Mouse (Mus musculus): Measurements from ENCODE around the gene Pipox. TPM values are rescaled to one million over a fixed set of nuclear protein-coding genes. Genes with fewer than 3 reads are reported as not detected.

The Pipox gene
- total RNA-seq (2014; rRNA removed), result 3.8 and 6.8 TPM in 2 replicates
- 3.7 and 4.2 TPM in 2 replicates for polyA plus RNA-seq (2015; fragmentation: Nextera tagmentation; extraction: Ambion mirVana)

DNA sequence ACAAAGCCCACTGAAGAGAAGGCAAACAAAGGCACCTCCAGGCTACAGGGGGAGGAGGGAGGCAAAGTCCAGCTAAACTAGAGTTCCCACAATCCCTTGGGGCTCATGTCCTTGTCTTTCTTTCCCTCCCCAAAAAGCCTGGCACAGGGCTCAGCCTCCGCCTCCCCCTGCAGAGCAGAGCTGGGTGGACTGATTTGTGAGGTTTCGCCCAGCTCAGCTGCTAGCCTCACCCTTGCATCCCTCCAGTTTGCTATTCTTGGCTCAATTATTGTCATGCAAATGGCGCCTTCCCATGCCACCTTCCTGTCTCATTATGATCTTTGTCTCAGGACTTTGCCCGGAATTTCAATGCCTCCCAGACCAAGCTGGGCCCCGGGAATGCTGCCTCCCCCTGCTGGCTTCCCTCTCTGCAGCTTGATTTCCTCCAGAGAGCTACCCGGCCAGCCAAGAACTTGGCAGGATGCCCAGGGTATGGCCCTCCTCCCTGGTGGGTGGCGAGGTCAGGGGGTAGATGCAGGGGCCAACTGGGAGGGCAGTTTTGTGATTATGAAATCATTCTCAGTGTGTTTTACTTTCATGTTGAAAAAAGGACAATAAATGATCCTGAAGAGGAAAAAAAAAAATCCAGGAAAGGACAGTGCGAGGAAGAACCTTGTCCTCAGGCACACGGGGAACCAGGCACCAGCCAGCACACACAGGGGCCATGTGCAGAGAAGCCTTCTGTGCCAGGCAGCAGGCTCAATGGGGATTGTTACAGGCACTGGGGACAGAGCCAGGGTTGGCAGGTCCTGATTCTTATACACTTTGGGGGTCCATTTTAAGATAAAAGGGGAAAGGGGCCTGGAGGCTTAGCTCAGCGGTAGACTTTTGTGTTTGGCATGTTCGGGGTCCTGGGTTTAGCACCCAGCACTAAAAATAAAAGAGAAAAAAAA, at the start of gene Pipox:
Gene Pipox, minus strand, starts transcription at position 310 of the 932 bp plus-strand sequence.
- 9% methylated on average over 11 of the region's 11 CpGs for WGBS
- DNase-seq (peak; percentile 85), ATAC-seq (peak; percentile 83)
- Histone ChIP-seq H3K4me1 (ENCODE audit: insufficient read depth) (peaks cover 51% of the 10 kb centered on the region), H3K9me3 (ENCODE audit: low read length) (no peaks in the 10 kb centered on the region), H3K36me3 (ENCODE audit: insufficient read depth) (no peaks in the 10 kb centered on the region), H3K27ac (ENCODE audit: low read depth, low read length) (peak within 1 kb of the TSS; percentile 90), H3K4me2 (ENCODE audit: low read depth) (peak within 1 kb of the TSS; percentile 6; the same call in 1 of the 2 replicates), H3K27me3 (ENCODE audit: insufficient read depth, low read length) (no peaks in the 10 kb centered on the region), H3K9ac (no peak within 1 kb of the TSS), H3K4me3 (ENCODE audit: low read depth, low read length) (no peak within 1 kb of the TSS)
- peak; percentile 66 for TF ChIP-seq CTCF (IDR thresholded peaks at IDR 0.05; ENCODE audit: low read depth)

DNA sequence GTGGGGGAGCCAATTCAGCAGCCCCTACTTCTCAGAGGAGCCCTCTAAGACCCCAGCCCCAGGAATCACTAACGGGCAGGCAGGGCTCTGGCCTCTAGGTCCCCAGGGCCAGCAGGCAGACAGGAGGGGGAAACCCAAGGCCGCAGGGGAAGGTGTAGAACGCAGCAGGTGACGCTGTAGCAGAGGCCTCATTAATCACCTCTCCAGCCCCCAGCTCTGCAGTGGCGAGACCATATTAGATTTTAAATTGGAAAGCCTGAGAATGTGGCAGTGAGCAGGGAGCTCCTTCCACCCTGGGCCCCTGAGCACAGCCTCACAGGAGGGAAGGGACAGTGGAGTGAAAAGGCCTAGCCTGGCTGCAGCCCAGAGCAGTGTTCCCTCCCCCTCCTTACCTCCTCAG, 48.3 kb upstream of the Pipox start:
- no peak for TF ChIP-seq CTCF (IDR thresholded peaks at IDR 0.05; ENCODE audit: low read depth)
- H3K27me3 ChIP-seq (ENCODE audit: insufficient read depth, low read length), result no peaks in the 10 kb centered on the region
- no peak overlapping the region for H3K4me2 ChIP-seq (ENCODE audit: low read depth)
- H3K9ac ChIP-seq, result peak overlapping the region; percentile 14; the same call in 1 of the 2 replicates
- 38% methylated on average over 5 of the region's 5 CpGs for WGBS
- ATAC-seq, result no peak
- H3K4me3 ChIP-seq (ENCODE audit: low read depth, low read length), result no peak overlapping the region
- no peaks in the 10 kb centered on the region for H3K9me3 ChIP-seq (ENCODE audit: low read length)
- no peak for DNase-seq
- peaks cover 5% of the 10 kb centered on the region; the same call in 1 of the 2 replicates for H3K4me1 ChIP-seq (ENCODE audit: insufficient read depth)
- 0 out of 2 replicates have a peak, but pooled peaks cover 5% of the 10 kb centered on the region for H3K36me3 ChIP-seq (ENCODE audit: insufficient read depth)
- peak overlapping the region; percentile 62; the same call in 1 of the 2 replicates for H3K27ac ChIP-seq (ENCODE audit: low read depth, low read length)

DNA sequence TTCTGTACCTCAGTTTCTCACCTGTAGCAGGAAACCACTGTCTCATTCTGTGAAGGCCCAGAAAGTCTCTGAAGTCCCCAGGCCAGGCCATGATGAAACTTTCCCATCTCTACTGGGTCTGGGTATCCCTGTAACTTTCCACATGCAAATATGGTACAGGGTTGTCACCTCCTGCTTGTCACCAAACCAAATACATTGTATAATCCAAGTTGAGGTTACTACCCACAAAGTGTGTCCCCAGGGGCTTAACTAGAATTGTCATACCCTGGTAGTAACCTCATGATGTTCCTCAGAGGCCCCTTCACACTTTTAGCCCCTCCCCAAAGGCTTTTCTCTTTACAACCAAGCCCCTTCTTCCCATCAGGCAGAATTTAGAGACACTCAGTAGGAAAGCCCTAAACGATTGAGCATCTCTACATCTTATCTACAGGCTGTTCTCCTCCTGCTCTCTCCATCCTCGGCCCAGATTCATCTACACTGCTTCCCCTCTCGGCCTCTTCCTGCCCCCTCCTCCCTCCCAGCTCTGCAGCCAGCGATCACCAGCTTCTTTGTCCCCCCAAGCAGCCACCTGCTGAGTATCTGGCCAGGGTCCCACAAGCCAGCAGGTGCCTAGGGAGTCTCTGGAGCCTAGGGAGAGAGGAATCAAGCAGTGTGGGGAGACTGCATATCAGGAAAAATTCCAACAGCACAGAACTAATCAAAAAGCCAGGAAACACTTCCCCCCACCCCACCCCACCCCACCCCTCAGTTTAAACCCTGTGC, 43.9 kb upstream of the Pipox start:
- H3K9me3 ChIP-seq (ENCODE audit: low read length), result no peaks in the 10 kb centered on the region
- peaks cover 33% of the 10 kb centered on the region for H3K4me1 ChIP-seq (ENCODE audit: insufficient read depth)
- ATAC-seq (no peak), DNase-seq (no peak)
- no peak overlapping the region for H3K4me2 ChIP-seq (ENCODE audit: low read depth)
- H3K27ac ChIP-seq (ENCODE audit: low read depth, low read length), result no peak overlapping the region
- WGBS, result 3% methylated on average over 4 of the region's 4 CpGs
- H3K9ac ChIP-seq, result no peak overlapping the region
- no peak for TF ChIP-seq CTCF (IDR thresholded peaks at IDR 0.05; ENCODE audit: low read depth)
- no peak overlapping the region for H3K4me3 ChIP-seq (ENCODE audit: low read depth, low read length)
- H3K36me3 ChIP-seq (ENCODE audit: insufficient read depth), result no peaks in the 10 kb centered on the region
- no peaks in the 10 kb centered on the region for H3K27me3 ChIP-seq (ENCODE audit: insufficient read depth, low read length)

DNA sequence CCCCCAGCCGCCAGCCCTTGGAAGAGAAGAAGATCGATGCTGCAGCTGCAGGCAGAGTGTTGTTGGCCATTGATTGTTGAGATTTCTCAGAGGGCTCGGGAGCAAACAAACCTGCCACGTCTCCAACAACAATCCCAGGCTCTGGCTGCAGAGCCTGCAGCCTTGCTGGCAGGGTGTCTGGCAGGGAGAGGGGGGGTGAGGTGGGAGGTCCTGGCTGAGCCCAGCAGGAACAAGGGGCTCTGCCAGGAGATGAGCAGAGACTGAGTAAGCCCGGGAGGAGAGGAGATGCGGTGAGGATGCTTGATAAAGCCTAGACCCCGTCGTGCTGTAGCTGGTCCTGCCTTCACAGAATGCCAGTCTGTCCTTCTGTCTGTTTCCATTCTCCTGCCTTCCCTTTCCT, 43.0 kb upstream of the Pipox start:
- peaks cover 33% of the 10 kb centered on the region for H3K4me1 ChIP-seq (ENCODE audit: insufficient read depth)
- peak overlapping the region; percentile 70 for H3K4me2 ChIP-seq (ENCODE audit: low read depth)
- H3K36me3 ChIP-seq (ENCODE audit: insufficient read depth), result no peaks in the 10 kb centered on the region
- WGBS, result 14% methylated on average over 8 of the region's 8 CpGs
- H3K9ac ChIP-seq, result peak overlapping the region; percentile 25; the same call in 1 of the 2 replicates
- DNase-seq, result no peak
- H3K27me3 ChIP-seq (ENCODE audit: insufficient read depth, low read length), result no peaks in the 10 kb centered on the region
- no peak for TF ChIP-seq CTCF (IDR thresholded peaks at IDR 0.05; ENCODE audit: low read depth)
- ATAC-seq, result no peak
- peak overlapping the region; percentile 24; the same call in 1 of the 2 replicates for H3K27ac ChIP-seq (ENCODE audit: low read depth, low read length)
- H3K4me3 ChIP-seq (ENCODE audit: low read depth, low read length), result no peak overlapping the region
- H3K9me3 ChIP-seq (ENCODE audit: low read length), result no peaks in the 10 kb centered on the region

DNA sequence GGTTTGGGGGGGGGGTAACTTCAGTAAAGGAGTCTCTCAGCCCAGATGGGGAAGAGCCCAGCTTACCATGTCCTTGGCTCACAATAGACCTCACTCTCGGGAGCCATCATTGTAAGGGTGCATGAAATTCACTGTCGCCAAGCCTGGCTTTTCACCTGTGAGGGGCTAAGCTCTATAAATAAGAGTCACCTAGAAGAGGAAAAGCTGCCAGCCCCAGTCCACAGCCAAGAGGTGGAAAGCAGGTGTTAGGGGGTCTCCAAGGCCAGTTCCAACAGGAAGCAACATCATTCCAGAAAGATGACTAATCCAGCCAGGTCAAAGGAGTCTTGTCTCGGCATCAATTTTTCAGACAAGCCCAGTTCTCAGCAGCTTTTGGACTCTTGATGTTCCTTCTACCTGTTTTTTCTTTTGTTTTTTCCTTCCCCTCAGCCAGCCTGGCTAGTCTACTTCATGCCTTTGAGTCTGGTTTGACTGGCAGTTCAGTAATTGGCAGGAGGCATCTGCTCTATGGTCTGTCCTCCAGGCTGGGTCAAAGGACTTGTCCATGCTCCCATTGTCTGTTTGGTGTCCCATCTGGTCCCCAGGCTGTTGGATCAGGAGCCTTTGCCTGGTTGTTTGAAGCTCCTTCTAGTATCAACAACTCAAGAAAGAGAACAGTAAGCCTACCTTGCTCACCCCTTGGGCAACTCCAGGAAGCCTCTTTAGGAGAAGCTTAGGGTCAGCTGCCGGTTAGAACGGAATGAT, 40.8 kb upstream of the Pipox start:
- ATAC-seq (no peak), DNase-seq (no peak)
- Histone ChIP-seq H3K27ac (ENCODE audit: low read depth, low read length) (peak overlapping the region; percentile 96), H3K4me2 (ENCODE audit: low read depth) (peak overlapping the region; percentile 70), H3K27me3 (ENCODE audit: insufficient read depth, low read length) (no peaks in the 10 kb centered on the region), H3K9ac (peak overlapping the region; percentile 97), H3K4me1 (ENCODE audit: insufficient read depth) (peaks cover 39% of the 10 kb centered on the region), H3K9me3 (ENCODE audit: low read length) (no peaks in the 10 kb centered on the region), H3K36me3 (ENCODE audit: insufficient read depth) (no peaks in the 10 kb centered on the region), H3K4me3 (ENCODE audit: low read depth, low read length) (peak overlapping the region; percentile 94)
- WGBS, result 33% methylated on average over 5 of the region's 5 CpGs
- TF ChIP-seq CTCF (IDR thresholded peaks at IDR 0.05; ENCODE audit: low read depth), result no peak

DNA sequence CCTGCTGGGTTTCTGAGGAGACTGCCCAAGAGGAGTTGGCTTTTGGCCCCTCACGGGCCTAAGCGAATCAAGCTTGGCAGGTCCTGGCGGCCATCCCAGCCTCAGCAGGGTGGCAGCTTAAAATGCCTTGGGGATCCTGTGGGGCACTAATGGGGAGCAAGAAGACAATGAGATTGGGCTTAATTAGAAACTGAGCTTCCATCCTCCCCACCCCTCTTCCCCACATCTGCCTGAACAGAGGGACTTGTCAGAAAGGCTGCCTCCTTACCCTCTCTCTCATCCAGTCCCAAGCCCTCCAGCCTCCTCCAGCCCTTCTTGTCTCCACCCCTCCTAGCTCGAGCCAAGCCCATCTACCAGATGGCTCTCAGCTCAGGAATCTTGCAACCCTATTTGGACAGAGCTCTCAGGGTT, 40.2 kb upstream of the Pipox start:
- H3K4me2 ChIP-seq (ENCODE audit: low read depth), result peak overlapping the region; percentile 70
- H3K9me3 ChIP-seq (ENCODE audit: low read length), result no peaks in the 10 kb centered on the region
- peak overlapping the region; percentile 97 for H3K9ac ChIP-seq
- H3K27me3 ChIP-seq (ENCODE audit: insufficient read depth, low read length), result no peaks in the 10 kb centered on the region
- peaks cover 39% of the 10 kb centered on the region for H3K4me1 ChIP-seq (ENCODE audit: insufficient read depth)
- ATAC-seq (peak; percentile 32; the same call in 1 of the 2 replicates), DNase-seq (peak; percentile 69)
- peak overlapping the region; percentile 94 for H3K4me3 ChIP-seq (ENCODE audit: low read depth, low read length)
- 5% methylated on average over 4 of the region's 4 CpGs for WGBS
- no peak for TF ChIP-seq CTCF (IDR thresholded peaks at IDR 0.05; ENCODE audit: low read depth)
- no peaks in the 10 kb centered on the region for H3K36me3 ChIP-seq (ENCODE audit: insufficient read depth)
- H3K27ac ChIP-seq (ENCODE audit: low read depth, low read length), result peak overlapping the region; percentile 96
